In the genomic region with DNA sequence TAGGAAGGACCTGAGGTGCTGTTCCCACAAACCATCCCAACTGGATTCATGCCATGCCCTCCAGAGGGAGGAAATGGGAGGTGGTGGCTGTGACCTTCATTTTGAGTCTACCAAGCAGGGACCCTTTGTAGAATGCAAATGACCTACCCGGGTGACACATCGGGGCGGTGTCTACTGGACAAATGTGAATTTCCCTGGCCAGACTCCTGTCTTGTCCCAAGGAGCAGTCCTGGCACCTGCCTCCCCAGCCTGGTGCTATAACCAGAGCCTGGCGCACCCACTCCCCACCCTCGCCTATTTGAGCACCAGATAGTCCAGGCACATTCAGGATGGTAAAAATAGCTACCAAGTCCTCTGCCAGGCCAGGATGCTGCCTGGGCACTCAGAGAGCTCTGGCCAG, we compare ENCODE assay signal across 9 mouse cellular contexts.
DNase-seq lines count a peak whose midpoint lies in the region; ATAC-seq lines count a peak whose summit lies in the region.
"Had no signal": no experiment of that assay in that cellular context is flagged by ENCODE, and none has a peak within 500 bp of the region (broad histone marks: within the 10 kb centered on the region; RNA-seq: fewer than 3 reads in every experiment).

No protein-coding gene starts in this region.

- H3K36me3 ChIP-seq in forebrain, embryonic 15.5 days: no peaks in the 10 kb centered on the region
- no peaks in the 10 kb centered on the region for H3K36me3 ChIP-seq in forebrain, embryonic 16.5 days (ENCODE audit: control insufficient read depth, insufficient read depth)
- H3K36me3 ChIP-seq in midbrain, embryonic 13.5 days: no peaks in the 10 kb centered on the region
- H3K36me3 ChIP-seq in midbrain, embryonic 11.5 days (ENCODE audit: control insufficient read depth, insufficient read depth, low read length): no peaks in the 10 kb centered on the region
- H3K36me3 ChIP-seq in limb, embryonic 12.5 days: peaks cover 25% of the 10 kb centered on the region; the same call in 1 of the 2 replicates

- ATAC-seq in forebrain, embryonic 15.5 days (replicated peaks): no peak
- ATAC-seq in forebrain, embryonic 16.5 days: no peak
- ATAC-seq in midbrain, embryonic 13.5 days: no peak
- no peak for ATAC-seq in midbrain, embryonic 11.5 days (ENCODE audit: low FRiP score)
- no peak for ATAC-seq in limb, embryonic 12.5 days (ENCODE audit: insufficient number of reproducible peaks, insufficient read depth, low FRiP score, low TSS enrichment, low read depth)

- no peak for DNase-seq in midbrain, embryonic 11.5 days (ENCODE audit: low spot score, missing footprints)
- no peak for DNase-seq in frontal cortex, postnatal 10 days (ENCODE audit: low spot score in 2 of 2)
- no peak for DNase-seq in right cerebral cortex, adult 2 months (ENCODE audit: low spot score in 2 of 2)
- no peak for DNase-seq in cerebellum, postnatal 4 days (ENCODE audit: low spot score in 2 of 2)

- H3K27ac ChIP-seq in forebrain, embryonic 15.5 days (replicated peaks): peak overlapping the region; percentile 56; the same call in 1 of the 2 replicates
- no peak overlapping the region for H3K27ac ChIP-seq in forebrain, embryonic 16.5 days (ENCODE audit: low read length)
- no peak overlapping the region for H3K27ac ChIP-seq in midbrain, embryonic 13.5 days
- no peak overlapping the region for H3K27ac ChIP-seq in midbrain, embryonic 11.5 days (ENCODE audit: low read depth, low read length)
- peak overlapping the region; percentile 95; the same call in 1 of the 2 replicates for H3K27ac ChIP-seq in limb, embryonic 12.5 days

- H3K9ac ChIP-seq in forebrain, embryonic 15.5 days (replicated peaks): no peak overlapping the region
- no peak overlapping the region for H3K9ac ChIP-seq in forebrain, embryonic 16.5 days (replicated peaks; ENCODE audit: low read depth, low read length)
- H3K9ac ChIP-seq in midbrain, embryonic 13.5 days (replicated peaks): peak overlapping the region; percentile 29; the same call in 1 of the 2 replicates
- H3K9ac ChIP-seq in midbrain, embryonic 11.5 days (ENCODE audit: low read length): no peak overlapping the region
- no peak overlapping the region for H3K9ac ChIP-seq in limb, embryonic 12.5 days (replicated peaks)

- H3K27me3 ChIP-seq in forebrain, embryonic 15.5 days: no peaks in the 10 kb centered on the region
- H3K27me3 ChIP-seq in forebrain, embryonic 16.5 days (replicated peaks; ENCODE audit: control insufficient read depth, insufficient read depth, low read length): no peaks in the 10 kb centered on the region
- H3K27me3 ChIP-seq in midbrain, embryonic 13.5 days: no peaks in the 10 kb centered on the region
- no peaks in the 10 kb centered on the region for H3K27me3 ChIP-seq in midbrain, embryonic 11.5 days (ENCODE audit: control insufficient read depth, insufficient read depth, low read length)
- no peaks in the 10 kb centered on the region for H3K27me3 ChIP-seq in limb, embryonic 12.5 days
- H3K27me3 ChIP-seq: embryonic facial prominence, embryonic 12.5 days had no signal

- 91% methylated on average over 5 of the region's 5 CpGs for WGBS in forebrain, embryonic 15.5 days
- 95% methylated on average over 5 of the region's 5 CpGs for WGBS in forebrain, embryonic 16.5 days
- 89% methylated on average over 5 of the region's 5 CpGs for WGBS in midbrain, embryonic 13.5 days
- 92% methylated on average over 5 of the region's 5 CpGs for WGBS in midbrain, embryonic 11.5 days
- WGBS in limb, embryonic 12.5 days: 84% methylated on average over 5 of the region's 5 CpGs

- no peaks in the 10 kb centered on the region for H3K9me3 ChIP-seq in forebrain, embryonic 15.5 days
- H3K9me3 ChIP-seq in forebrain, embryonic 16.5 days (ENCODE audit: control insufficient read depth, low read length): no peaks in the 10 kb centered on the region
- H3K9me3 ChIP-seq in midbrain, embryonic 13.5 days: no peaks in the 10 kb centered on the region
- H3K9me3 ChIP-seq in midbrain, embryonic 11.5 days (ENCODE audit: control insufficient read depth, low read length): no peaks in the 10 kb centered on the region
- no peaks in the 10 kb centered on the region for H3K9me3 ChIP-seq in limb, embryonic 12.5 days
- H3K9me3 ChIP-seq: embryonic facial prominence, embryonic 12.5 days had no signal

- H3K4me3 ChIP-seq in forebrain, embryonic 15.5 days: no peak overlapping the region
- no peak overlapping the region for H3K4me3 ChIP-seq in forebrain, embryonic 16.5 days (replicated peaks; ENCODE audit: low read length)
- H3K4me3 ChIP-seq in midbrain, embryonic 13.5 days (replicated peaks): no peak overlapping the region
- H3K4me3 ChIP-seq in midbrain, embryonic 11.5 days (ENCODE audit: low read depth, low read length): no peak overlapping the region
- H3K4me3 ChIP-seq in limb, embryonic 12.5 days (replicated peaks): no peak overlapping the region
- H3K4me3 ChIP-seq: embryonic facial prominence, embryonic 12.5 days had no signal

- H3K4me1 ChIP-seq in forebrain, embryonic 15.5 days: peaks cover 9% of the 10 kb centered on the region; the same call in 1 of the 2 replicates
- peaks cover 14% of the 10 kb centered on the region for H3K4me1 ChIP-seq in forebrain, embryonic 16.5 days (replicated peaks; ENCODE audit: control insufficient read depth, insufficient read depth, low read length)
- H3K4me1 ChIP-seq in midbrain, embryonic 13.5 days (replicated peaks): peaks cover 22% of the 10 kb centered on the region
- peaks cover 11% of the 10 kb centered on the region for H3K4me1 ChIP-seq in midbrain, embryonic 11.5 days (ENCODE audit: control insufficient read depth, insufficient read depth, low read length)
- H3K4me1 ChIP-seq in limb, embryonic 12.5 days (replicated peaks): peaks cover 44% of the 10 kb centered on the region

- no peak overlapping the region for H3K4me2 ChIP-seq in forebrain, embryonic 15.5 days (replicated peaks)
- H3K4me2 ChIP-seq in forebrain, embryonic 16.5 days (ENCODE audit: low read length): no peak overlapping the region
- H3K4me2 ChIP-seq in midbrain, embryonic 13.5 days (replicated peaks): peak overlapping the region; percentile 32; the same call in 1 of the 2 replicates
- H3K4me2 ChIP-seq in midbrain, embryonic 11.5 days: no peak overlapping the region
- no peak overlapping the region for H3K4me2 ChIP-seq in limb, embryonic 12.5 days

Comparison
In these comparisons a context has a peak if more than half of its experiments do, and no peak if none do; other contexts are left out.
1. H3K27ac ChIP-seq: peak in forebrain, embryonic 15.5 days (single experiment) and limb, embryonic 12.5 days (single experiment); none in forebrain, embryonic 16.5 days (single experiment), midbrain, embryonic 13.5 days (single experiment) and midbrain, embryonic 11.5 days (single experiment).